Mouse (Mus musculus) neutrophil, adult 5-6 weeks (primary cell): ENCODE measurements around the gene C1rl. TPM values are rescaled to one million over a fixed set of nuclear protein-coding genes. Genes with fewer than 3 reads are reported as not detected.
"Not testable (repeated sequence)": the region's sequence is repeated elsewhere in the genome, so short reads cannot be mapped to it uniquely, and the experiment has no call there.

Experiments used
- ATAC-seq: fragments of 151-379, 151-347 bp; 2 replicates; pipeline ENCODE4 v1.8.0; 2017; ENCODE audit warnings: mild to moderate bottlenecking, moderate TSS enrichment; ENCODE audit not compliant: insufficient number of reproducible peaks, poor library complexity, low FRiP score, severe bottlenecking; ENCODE audit errors: extremely low read depth
- total RNA-seq: library from RNA; stranded (forward); fragments of 200-1000 nt; gene quantifications from 2 replicates; pipeline ENCODE4 v1.2.3, GENCODE M21; 2017

C1rl gene
- total RNA-seq, 1 experiment from 2014 or later, result 1.9 TPM

DNA sequence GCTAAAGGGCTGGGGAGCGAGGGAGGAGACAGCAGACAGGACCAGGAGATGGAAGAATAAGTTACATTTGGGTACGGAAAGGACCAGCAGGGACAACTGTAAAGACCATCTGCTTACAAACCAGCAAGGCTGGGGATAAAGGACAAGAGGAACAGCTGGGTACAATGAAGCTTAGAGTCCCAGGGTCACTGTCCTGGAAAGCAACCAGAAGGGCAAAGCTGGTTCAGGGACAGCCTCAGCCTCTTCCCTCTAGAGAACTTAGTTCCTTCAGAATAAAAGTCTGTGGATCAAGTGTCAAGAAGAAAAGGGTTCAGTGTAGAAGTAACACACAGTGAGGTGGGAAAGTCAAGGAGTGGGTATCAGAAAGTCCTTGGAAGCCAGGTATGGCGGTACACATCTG lies 21.8 kb upstream of the C1rl start:
- ATAC-seq, result no peak

DNA sequence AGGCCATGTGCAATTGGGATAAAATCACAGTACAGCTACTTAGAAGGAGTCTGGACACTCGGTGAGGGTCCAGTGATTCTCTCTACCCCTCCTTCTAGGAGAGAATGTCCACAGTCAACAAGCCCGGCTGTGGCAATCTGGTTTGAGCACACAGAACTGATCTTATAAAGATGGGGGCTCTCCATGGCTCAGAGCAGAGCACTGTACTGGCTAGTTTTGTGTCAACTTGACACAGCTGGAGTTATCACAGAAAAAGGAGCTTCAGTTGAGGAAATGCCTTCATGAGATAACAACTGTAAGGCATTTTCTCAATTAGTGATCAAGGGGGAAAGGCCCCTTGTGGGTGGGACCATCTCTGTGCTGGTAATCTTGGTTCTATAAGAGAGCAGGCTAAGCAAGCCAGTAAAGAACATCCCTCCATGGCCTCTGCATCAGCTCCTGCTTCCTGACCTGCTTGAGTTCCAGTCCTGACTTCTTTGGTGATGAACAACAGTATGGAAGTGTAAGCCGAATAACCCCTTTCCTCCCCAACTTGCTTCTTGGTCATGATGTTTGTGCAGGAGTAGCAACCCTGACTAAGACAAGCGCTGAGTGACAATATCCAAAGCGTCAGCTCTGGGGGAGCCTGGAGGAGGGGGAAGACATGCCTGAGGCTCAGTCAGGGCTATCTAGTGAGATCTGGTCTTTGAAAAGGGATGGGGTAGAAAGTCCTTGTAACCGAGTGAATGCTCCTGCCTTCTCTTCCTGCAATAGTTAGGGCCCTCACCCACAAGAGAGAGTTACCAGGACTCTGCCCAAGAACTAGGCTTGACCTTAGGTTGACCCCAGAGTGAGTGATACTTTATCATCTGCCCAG lies 20.9 kb upstream of the C1rl start:
- ATAC-seq, result not testable (repeated sequence)

DNA sequence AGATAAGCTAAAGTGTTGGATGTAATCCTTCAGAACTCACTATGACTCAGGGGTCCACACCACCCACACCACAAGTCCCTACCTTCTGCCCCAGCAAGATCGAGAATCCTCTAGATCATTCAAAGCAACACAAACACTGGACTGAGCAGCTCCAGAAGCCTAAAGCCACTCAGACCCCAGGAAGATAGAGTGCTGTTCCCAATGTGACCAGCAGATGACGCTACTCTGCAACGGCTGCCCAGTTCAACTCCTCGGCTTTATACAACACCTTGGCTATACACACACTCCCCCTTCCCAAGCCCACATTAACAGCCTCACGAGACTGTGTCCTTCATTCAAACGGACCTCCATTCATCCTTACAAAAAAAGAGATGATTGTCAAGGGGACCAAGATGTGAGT lies 20.1 kb upstream of the C1rl start:
- peak; percentile 33; the same call in 1 of the 2 replicates for ATAC-seq

DNA sequence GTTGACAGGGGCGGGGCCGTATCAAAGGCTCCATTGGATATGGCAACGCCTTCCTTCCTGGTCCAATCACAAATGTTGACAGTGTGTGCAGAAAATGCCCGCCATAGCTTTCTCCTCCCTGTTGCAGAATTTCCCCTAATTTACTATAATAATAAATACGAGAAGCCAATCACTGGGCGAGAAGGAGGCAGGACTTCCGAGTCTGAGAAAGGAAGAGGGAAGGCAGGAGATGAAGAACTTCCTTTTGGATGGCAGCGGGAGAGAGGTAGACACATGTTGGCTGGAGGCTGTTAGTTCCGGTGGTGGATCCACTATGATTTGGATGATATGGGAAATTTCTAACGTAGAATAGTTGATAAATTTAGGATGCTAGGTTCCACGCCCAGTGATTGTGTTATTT lies 18.3 kb upstream of the C1rl start:
- no peak for ATAC-seq

DNA sequence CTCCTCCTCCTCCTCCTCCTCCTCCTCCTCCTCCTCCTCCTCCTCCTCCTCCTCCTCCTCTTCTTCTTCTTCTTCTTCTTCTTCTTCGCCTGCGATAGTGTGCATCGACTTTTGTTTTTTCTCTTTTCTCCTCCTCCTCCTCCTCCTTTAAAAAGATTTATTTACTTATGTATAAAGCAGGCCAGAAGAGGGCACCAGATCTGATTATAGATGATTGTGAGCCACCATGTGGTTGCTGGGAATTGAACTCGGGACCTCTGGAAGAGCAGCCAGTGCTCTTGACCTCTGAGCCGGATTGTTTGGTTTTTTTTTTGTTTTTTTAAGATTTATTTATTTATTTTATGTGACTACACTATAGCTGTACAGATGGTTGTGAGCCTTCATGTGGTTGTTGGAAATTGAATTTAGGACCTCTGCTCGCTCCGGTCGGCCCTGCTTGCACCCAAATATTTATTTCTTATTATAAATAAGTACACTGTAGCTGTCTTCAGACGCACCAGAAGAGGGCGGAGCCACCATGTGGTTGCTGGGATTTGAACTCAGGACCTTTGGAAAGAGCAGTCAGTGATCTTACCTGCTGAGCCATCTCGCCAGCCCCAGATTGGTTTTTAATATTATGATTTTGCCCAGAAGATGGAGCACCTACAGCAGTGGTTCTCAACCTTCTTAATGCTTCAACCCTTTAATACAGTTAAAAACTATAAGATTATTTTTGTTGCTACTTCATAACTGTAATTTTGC lies 17.4 kb upstream of the C1rl start:
- not testable (repeated sequence) for ATAC-seq

DNA sequence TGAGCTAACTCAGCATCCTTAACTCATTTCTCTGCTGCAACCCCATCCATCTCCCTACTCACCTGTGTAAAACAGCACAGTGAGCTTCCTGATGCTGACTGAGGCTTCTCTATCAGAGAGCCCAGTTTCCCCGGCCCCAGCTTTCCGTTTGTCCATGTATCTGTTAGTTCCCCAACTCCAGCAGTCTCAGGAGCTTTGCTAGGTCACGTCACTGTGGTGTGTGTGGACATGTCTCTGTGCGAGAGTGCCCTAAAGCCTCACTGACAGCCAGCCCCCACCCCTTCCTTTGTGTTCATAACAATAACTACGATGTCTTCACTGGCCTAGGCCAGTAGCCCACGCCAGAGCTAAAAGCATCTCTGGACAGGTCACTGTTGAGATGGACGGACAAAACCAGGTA lies 16.7 kb upstream of the C1rl start:
- no peak for ATAC-seq

DNA sequence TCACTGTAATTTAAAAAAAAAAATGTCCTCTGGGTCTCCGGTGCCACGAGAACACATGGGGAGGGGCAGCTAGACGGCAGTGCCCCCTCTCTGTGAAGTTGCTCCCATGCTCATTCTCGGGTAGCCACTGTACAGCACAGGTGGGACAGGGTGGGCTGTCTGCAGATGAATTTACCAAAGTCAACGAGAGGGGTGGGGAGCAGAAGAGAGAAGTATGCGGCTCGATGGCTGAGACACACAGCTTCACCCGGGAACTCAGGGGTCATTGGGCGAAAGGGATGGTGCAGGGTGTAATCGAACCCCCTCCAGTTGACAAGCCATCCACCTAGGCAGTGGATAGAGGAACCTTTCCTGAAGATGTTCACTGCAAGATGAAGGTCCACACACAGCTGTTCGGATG lies 16.1 kb upstream of the C1rl start:
- no peak for ATAC-seq

DNA sequence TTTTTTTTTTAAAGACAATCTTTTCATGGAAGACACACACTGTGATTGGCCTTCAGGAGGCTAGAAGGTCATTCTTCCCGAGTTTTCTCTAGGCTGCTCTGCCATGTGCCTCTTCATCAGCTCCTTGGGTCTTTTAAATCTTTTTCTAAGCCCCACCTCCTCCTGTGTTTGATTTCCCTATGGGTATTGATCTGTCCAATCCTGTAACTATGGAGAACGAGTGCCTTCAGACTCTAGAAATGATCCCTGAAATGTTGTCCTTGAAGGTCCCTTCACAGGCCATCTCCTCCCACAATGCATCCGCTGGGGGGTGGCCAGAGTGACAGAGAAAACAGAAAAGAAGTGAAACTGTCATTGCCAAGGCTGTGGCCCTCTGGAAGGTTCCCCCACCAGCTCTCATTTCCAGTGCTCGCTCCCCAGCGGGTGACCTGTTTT lies 15.7 kb upstream of the C1rl start:
- ATAC-seq, result no peak

DNA sequence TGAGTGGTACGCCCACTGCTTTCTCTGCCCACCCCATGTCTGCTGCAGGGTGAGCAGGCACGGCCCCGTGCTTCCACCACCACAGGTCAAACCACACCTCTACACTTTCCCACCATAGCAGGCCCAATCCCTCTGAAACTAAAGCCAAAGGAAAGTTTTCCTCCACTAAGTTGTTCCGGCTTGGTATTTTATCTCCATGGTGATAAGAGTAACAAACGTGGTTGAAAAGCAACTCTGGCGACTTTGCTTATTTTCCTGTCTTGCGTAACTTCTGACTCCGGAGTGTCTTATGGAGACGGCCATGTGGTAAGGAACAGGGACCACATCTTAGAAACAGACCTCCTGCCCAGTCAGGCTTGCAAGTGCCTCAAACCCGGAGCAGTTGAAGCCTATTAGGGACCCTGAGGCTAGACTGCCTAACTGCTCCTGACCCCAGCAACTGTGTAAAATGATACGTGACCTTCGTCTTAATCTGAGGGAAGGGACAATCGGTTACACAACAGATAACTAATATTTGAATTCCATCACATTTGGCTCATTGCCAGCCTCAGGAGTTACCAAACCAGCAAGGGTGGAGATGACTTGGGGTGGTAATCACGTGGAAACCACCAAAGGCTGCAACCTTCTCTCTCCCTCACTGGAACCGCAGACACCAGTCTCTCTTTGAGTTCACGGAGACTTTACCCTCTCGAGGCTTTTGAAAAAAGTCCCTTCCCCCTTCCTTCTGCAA lies 14.8 kb upstream of the C1rl start:
- no peak for ATAC-seq

DNA sequence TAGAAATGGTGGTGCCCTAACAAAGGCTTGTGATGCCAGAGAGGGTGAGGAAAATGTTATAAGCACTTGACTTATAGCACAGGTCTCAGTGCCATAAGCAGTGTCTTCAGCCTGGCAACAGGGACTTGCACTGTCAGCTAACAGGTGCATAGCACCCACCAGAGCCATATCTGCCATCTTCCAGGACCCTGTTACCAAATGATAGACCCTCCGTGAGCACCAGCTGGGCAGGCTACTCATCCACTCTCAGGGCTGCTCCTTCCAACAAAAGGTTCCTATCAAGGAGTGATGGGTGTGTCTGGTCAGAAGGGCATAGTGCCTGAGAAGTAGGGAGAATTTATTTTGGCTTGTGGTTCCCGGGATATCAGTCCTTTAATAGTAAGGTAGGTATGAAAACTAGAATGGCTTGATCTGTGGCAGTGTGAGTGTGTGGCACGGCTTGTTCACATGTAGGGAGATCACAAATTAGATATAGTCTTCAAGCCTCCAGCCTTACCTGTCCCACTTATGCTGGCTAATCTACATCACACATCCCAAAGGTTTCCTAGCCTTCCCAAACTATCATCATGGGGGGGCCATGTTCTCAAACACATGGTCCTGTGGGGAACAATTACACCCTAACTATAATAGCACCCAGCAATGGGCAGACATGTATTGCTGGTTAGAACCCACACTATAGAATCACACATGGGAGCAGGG lies 13.9 kb upstream of the C1rl start:
- no peak for ATAC-seq

DNA sequence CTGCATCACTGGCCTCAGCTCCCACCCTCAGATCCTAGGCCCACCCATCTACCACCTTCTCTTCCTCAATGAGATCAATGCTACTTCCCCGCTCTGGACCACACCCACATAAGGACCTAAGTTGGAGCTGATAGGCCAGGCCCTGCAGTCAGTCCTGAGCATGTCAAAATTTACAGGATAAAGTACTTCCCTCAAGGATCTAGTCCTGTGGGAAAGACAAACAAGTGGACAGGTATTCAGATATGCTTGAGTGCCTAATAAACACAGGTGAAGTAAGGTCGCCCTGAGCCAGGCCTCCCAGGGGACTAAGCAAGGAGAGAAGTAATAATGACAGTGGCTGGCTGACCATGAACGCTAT lies 13.4 kb upstream of the C1rl start:
- ATAC-seq, result no peak

DNA sequence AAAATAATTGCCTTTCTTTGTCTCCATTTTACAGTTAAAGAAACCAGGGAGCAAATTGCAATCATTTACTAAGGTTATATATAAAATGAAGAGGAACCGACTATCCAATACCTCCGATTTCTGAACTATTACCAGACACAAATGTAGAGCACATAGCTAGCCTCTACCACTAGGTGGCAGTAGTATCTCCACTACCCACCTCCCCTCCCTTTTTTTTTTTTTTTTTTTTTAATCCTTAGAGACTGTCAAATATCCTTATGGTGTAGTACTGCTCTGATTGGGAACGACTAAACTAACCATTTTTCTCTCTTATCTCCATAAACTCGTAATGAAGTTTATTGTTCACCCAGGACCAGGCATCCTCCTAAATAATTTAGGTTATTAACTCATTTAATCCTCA lies 12.6 kb upstream of the C1rl start:
- ATAC-seq, result peak; percentile 55

DNA sequence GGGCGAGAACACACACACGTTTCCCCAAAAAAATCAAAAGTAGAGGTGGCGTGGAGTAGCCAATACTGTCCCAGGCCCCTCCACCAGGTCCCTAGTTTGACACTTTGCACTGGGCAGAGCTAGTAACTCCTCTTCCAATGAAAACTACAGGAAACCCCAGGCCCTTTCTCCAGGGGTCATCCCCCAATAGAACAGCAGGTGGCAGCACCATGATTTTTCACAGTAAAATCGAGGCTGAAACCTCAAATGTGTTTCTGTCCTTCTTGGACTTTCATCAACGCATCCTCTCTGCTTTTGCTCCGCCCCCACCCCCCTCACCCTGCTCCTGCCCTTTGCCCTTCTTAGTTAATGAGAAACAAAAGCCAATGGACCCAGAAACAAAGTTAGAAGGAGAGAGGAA lies 11.3 kb upstream of the C1rl start:
- peak; percentile 38; the same call in 1 of the 2 replicates for ATAC-seq

DNA sequence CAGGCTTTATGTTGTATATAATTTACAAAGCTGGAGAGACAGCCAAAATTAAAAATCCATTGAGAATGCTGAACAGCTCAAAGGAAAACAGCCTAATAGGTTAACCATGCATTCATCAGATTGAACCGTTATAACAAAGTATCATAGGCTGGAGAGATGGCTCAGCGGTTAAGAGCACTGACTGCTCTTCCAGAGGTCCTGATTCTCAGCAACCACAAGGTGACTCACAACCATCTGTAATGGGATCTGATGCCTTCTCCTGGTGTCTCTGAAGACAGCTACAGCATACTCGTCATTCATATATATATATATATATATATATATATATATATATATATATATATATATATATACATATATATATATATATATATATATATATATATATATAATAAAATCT lies 9.1 kb upstream of the C1rl start:
- not testable (repeated sequence) for ATAC-seq

DNA sequence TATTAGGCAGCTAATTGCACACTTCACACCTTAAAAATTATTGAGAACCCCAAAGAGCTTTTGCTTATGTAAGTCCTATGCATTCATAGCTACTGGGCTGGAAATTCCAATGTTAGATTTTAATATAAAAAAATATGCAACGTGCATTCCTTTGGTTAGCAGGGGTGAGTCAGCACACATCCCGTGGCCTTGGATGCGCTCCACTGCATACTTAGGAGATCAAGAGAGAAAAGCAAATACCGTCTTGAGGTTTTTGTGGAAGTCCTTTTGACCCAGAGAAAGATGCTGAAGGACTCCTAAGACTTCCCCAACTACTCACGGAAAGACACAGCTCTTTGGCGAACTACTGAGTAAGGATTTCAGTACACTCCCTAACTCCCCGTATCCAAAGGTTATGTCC lies 8.1 kb upstream of the C1rl start:
- no peak for ATAC-seq

DNA sequence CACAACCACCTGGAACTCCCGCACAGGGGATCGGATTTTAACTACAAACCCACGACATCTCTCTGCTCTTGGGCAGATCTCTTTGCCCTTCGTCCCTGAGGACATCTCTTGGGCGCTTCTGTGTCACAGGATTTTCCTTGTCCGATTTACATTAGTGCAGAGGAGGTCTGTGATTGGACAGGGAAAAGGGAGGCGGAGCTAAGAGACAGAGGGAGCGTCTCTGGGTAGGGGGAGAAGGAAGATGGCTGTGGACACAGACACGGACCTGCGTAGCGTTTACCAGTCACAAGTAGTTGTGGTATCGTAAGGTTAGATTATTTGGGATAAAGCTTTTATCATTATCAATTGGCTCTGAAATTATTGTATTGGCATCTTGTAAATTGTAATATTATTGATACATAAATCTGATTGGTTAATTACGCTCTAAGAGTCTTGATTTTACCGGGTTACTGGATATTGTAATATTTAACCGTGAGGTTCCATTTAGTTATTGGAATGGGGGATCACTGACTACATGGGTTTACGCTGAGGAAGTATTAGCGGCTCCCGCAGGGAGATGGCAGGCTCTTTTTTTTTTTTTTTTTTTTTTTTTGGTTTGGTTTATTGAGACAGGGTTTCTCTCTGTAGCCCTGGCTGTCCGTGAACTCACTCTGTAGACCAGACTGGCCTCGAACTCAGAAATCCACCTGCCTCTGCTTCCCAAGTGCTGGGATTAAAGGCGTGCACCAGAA lies 7.3 kb upstream of the C1rl start:
- no peak for ATAC-seq

DNA sequence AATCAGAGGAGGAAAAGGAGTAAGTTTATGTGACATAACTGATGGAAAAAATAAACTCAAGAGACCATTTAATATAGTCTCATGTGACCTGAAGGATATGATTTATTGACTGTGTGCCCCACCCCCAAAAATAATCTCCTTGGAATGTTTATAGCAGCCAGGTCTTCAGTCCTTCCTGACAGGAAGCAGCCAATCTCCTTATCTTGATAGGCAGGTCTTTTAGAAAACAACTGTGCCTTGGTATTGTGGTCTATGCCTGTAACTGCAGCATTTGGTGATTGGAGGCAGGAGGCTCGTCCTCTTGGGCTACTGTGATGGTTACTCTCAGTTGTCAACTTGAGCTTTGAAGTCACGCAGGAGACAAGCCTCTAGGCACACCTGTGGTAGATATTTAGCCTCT lies 5.4 kb upstream of the C1rl start:
- ATAC-seq, result no peak

DNA sequence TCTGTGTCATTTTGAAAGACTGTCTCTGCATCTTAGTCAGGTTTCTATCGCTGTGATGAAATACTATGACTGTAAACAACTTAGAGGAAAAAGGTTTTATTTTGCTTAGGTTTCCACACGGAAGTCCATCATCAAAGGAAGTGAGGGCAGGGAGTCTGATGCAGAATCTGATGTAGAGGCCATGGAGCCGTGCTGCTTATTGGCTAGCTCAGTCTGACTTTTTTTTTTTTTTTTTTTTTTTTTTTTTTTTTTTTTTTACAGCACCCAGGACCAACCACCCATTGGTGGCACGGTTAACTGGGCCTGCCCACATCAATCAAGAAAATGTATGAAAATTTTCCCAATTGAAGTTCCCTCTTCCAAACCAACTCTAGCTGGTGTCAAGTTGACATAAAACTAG lies 4.0 kb upstream of the C1rl start:
- ATAC-seq, result no peak

DNA sequence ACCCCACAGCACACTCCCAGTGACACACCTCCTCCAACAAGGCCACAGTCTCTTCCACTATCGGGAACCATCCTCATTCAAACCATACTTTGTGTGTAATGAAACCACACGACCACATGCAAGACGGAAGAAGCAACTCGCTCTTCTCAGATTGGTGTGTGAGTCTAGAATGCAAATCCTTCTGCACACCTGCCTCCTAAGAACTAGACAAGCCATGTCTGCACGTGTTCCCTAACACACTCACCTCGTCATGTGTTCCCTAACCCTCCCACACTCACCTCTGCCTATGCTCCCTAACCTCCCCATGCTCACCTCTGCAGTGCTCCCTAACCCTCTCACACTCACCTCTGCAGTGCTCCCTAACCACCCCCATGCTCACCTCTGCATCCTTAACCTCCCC lies 1.5 kb upstream of the C1rl start:
- no peak for ATAC-seq
